Mouse (Mus musculus): ENCODE results near the gene Mindy4. TPM values are rescaled to one million over a fixed set of nuclear protein-coding genes. Genes with fewer than 3 reads are reported as not detected.

Gene Mindy4
- total and polyA plus RNA-seq, 3 experiments, result 2.9 to 5.9 (median 5.6) TPM

- no peak for DNase-seq
These were observed 54.1 kb downstream of the Mindy4 start for GRCm38 (mm10) chr6:55257246-55257645.

DNA sequence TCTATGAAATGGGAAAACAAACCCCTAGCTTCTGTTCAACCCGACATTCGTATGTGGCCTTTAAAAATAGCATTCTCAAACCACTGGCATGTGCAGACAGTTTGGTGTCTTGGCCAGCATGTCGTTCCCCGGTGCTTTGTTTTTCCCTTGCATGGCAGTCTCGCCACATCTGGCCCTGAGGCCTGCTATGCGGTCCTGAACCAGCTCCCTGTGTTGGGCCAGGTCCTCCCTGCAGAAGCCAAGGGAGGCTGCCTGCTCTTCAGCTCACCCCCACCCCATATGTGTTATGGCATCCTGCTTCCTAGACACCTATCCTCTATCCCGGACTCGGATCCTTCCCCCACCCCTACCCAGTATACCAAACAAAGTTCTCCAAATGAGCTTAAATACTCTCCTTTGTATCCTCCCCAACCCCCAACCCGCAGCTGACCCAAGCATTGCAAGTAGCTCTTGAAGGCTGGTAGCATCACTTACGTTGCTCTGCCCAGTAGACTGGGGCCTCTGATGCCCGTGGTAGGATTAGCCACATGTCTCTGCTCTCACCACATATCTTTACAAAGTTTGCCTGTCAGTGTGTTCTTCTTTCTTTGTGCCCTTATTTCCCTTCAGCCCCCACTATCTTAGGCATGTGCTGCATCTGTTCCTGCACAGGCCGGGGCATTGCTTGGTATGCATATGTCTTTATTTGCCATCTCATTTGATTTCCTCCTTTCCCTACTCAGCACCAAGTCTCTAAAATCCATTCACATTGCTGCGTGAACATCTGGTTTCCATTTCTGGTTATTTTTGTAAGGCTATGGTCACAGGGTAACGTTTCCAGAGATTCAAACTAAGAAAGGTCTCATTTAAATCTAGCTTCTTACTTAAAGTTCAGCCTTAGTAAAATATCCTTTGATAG, 55.5 kb downstream of the Mindy4 start:
- no peak for DNase-seq

- no peak for DNase-seq
These were observed 59.0 kb downstream of the Mindy4 start for GRCm38 (mm10) chr6:55262161-55262560.

DNA sequence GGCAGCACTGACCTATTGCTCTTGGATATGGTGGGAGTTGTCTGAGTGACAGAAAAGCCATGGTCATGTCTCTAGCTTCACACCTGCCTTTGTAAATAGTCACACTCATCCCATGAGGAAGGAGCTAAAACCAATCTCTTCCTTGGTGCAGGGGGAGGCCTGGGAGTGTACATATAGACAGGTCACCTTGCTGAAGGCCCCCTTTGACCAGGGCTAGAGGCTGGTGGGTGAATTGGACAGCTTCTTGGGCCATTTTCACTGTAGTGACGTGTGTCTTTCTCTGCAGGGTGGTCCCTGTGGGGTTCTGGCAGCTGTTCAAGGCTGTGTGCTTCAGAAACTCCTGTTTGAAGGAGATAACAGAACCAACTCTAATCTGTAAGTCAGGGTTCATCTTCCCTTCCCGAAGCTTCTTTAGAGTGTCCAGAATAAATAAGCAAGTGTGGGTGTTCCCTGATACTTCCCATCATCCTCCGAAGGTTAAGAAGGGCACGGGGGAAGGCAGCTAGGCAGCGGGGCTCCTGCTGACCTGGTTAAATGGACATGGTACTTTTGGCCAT, 60.4 kb downstream of the Mindy4 start:
- no peak for DNase-seq

DNA sequence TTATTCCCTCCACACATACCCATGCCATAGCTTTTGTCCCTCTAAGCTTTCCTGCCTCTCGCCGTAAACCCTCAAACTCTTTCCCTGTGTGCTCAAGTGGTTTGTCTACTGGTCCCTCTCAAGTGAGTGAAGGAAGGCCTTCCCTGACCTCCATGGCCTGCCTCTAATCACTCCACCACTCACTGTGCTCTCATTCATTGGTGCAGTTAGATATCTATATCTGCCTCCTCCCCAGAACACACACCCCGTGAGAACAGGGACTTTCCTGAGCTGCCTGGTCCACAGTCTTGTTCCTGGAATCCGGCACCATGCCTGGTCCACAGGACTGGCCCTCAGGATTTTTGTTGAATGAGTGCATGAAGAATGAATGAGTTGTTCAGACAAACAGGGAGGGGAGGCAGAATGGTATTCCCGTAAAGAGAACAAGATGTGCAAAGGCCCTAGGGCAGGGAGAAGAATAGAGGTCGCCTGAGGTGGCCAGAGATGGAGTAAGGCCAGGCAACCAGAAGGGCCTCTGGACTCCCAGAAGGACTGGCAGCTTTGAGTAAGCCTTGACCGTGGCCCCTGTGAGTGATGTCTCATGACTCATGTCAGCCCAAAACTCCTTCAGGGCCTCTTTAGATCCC, 61.7 kb downstream of the Mindy4 start:
- DNase-seq, result no peak

GRCm38 (mm10) chr6:55272952-55273351, 69.8 kb downstream of the Mindy4 start:
- DNase-seq, result peak; percentile 35

DNA sequence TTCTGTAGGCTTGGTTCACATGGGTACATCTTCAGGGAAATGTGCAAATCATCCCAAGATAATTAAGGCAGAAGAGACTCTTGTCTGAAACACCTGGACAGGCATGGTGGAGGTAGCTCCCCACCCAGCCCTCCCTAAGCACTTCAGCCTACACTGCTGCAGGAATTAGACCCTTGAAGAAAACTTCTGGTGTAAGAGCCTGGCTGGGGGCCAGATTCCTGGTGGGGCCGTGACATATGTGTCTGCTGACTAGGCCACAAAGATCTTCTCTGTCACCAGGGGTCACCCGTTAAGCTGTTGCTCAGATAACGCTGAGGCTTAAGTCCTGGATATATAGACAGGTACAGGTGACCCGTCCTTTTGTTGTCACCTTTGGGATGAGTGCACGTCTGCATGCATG, 70.3 kb downstream of the Mindy4 start:
- no peak for DNase-seq

DNA sequence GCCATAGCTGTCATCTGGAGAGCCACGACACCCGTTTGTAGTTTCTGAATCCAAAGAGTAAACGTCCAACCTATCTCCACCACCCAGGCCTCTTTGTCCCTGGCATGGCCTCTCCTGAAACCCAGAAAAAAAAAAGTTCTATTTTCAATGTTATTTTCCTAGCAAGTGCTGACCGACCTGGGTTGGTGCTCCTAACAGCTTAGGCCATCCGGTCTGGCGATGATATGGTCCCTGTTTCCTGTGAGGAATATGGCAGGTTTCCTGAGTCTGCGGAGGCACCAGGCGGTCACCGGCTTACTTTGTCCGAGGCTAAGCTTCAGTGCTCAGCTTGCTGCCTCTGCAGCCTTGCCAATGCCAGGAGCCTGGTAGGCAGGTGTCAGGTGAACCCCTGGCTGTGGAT, 71.8 kb downstream of the Mindy4 start:
- DNase-seq, result peak; percentile 26

DNA sequence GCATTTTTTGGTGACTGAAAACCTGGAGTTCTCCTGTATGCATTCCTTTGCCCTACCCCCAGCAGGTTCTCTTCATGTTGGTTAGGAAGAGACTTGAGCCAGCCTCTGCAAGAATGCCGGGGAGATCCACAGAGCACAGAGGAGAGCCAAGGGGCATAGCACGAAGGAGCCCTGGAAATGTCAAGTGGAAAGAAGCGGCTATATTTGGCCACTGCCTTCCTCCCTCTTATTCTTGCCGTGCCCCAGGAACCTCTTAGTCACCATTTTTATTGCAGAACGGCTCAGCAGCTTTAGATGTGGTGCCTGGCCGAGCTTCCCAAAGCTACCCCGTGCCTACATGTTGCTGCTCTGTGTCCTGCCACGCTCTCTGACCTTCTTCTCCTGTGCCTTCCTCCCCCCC, 72.6 kb downstream of the Mindy4 start:
- DNase-seq, result no peak

DNA sequence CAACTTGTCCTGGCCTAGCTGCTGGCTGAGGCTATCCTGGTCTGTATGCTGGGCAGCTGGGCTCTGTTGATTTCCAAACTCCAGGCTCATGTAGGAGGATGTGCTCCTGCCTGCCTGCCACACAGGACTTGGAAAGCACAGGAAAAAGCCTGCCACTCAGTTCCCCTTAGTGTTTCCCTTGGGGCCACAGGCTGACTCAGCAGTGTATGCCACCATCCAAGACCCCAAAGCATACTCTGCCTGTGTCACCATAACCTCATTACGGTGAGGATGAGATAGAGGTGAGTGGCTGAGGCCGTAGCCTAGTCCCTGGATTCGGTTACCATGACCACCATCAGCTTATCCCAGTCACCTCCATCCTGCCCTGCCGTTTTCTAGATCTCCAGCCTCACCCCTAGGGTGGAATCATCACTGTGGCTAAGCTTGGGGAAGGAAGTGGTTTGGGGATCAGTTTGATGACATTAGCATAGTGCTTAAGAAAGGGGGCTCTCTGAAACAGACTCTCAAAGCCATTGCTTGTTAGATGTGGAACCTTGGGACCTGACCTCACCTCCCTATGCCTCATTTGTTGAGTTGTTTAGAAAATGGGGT, 73.6 kb downstream of the Mindy4 start:
- no peak for DNase-seq

- DNase-seq, result no peak
These were observed 74.9 kb downstream of the Mindy4 start for GRCm38 (mm10) chr6:55278086-55278485.

DNA sequence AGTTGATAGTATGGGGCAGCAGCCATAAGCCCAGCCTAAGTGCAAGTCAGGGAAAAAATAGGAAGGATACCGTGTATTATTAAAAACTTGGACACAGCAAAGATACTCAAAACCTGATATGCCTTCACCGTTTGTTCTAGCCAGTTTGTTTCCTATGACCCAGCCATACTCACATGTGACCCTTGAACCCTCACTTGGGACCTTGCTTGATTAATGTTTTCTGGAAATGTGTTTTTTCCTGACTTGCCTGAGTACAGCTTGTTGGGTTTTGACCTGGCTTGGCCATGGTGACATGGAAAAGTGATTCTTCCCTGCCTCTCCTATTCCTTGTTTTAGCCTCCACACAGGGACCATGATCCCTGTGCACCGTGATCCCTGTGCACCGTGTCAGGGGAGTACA, 75.3 kb downstream of the Mindy4 start:
- DNase-seq, result peak; percentile 9

GRCm38 (mm10) chr6:55280979-55281378, 77.8 kb downstream of the Mindy4 start:
- DNase-seq, result no peak

DNA sequence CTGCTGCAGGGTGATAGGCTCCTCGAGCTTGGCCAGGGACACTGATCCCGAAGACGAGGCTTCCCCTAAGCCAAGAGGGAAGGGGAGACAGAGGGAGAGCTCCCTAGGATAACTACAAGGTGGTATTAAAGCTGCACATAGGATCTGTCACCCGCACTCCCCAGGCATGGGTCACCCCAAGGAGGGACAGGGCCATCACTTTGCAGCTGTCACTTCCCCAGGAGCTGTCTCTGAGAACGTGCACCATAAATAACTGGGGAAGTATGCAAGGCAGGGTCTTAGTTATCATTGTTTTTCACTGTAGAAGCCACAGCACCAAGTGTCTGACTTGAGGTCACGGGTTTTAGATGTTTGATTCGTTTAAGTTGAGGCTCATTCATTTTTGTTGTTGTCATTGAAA, 78.5 kb downstream of the Mindy4 start:
- DNase-seq, result no peak

DNA sequence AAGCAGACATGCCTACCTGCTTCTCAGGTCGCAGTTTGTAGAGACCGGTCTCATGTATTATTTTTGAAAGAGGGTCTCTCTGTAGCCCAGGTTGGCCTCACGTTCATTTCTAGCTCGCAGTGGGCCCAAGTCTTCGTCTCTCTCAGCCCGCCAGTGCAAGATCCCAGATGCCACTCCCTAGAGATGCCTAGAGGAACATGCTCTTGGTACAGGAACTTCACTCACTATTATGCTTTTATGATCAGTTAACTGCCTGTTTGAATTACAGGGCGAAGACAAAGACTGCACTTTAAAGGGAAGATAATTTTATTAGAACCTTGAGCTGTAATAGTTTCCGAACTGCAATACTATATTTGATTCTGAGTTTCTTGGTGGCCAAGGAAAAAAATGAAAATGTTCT, 79.2 kb downstream of the Mindy4 start:
- no peak for DNase-seq

- no peak for DNase-seq
These were observed 82.0 kb downstream of the Mindy4 start for GRCm38 (mm10) chr6:55285218-55285617.

DNA sequence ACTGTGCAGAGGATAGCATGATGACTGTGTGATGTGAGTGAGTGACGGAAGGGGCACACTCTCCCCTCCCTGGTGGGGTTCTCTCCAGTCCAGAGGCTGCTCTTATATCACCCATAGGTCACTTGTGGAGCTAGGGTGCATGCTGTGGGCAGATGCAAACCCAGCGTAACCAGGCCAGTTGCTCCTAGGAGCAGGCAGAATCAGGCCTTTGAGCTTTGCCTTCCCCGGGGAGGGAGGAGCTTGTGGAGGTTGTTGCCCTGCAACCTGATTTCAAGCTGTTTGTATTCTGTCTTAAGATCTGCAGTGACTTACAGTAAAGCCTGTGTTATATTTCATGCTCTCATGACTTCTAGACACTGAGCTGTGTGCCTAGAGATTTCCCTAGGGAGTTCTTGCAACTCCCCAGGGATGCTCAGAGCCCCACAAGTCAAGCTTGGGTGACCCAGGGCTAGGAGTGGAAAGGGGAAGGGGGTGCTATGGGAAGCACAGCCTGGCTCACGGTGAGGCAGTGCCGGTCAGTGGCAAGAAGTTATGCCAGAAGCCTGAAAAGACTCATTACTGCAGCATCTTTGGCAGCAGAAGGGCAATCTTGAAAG, 84.9 kb downstream of the Mindy4 start:
- no peak for DNase-seq

DNA sequence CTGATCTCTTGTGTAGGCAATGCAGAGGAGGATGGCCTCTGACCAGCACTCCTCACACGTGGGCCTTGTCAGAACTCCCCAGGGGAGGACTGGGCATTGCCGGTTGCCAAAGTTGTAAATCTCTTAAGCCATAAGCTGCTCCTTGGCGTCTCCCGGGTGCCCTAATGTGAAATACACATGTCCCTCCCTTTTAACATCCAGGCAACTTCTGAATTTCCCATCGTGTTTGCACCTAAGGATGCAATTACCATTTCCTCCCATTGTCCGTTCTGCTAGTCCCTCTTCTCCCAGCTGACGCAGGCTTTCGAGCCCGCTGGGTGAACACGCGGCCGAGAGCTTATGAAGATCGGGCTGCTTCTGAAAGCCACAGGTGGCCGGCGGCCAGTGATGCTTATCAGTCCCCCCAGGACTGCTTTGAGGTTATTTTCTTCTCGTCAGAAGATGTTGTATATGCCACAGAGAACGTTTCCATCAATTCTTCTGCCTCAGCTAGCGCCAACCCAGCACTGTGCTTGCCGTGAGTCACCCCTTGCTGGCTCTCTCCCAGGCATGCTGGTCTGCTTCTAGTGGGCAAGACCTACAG, 91.5 kb downstream of the Mindy4 start:
- DNase-seq, result peak; percentile 22

DNA sequence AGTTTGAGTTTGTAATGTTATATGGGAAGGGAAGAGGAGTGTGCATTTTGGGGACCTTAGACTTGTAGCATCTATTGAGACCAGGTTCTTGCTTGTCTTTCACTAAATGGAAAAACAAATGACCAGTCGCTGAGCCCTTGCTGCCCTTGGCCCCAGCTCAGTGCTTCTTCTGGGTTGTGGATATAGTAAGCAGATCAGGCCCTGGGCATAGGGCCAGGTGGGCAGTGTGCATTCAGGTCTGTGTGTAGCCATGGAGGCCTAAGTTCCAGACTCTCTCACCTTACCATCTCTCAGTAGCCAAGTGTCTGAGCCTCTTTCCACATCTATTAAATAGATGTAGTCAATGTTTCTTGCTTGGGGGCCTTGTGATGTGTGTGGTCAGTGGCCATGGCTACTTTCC, 92.1 kb downstream of the Mindy4 start:
- DNase-seq, result no peak

GRCm38 (mm10) chr6:55299482-55299881, 96.3 kb downstream of the Mindy4 start:
- no peak for DNase-seq

DNA sequence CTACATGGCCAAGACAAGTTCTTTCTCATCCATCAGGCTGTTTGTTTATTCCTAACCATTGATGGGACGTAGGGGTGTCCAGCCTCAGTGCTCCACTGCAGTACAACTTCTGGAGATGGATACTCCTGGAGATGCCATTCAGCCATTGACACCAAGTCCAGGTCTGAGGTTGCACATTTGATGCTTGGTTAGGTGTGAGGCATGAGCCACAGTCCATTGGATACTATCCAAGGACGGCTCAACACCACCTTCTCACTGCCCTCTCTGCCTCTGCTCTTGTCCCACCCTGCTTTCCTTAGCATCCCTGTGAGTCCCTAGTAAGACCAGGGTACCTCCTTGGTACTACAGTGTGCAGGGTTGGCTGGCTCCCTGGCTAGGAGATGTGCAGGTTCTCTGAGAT, 96.7 kb downstream of the Mindy4 start:
- no peak for DNase-seq

GRCm38 (mm10) chr6:55300704-55301103, 97.5 kb downstream of the Mindy4 start:
- no peak for DNase-seq
